Mouse (Mus musculus): ENCODE data around the gene Wdfy4. TPM values are rescaled to one million over a fixed set of nuclear protein-coding genes. Genes with fewer than 3 reads are reported as not detected.

Wdfy4 gene
- polyA plus RNA-seq, 1 experiment from 2014 or later = 0.10 TPM

GRCm38 (mm10) chr14:33067676-33068075 lies 117.6 kb downstream of the Wdfy4 start:
- Histone ChIP-seq H3K4me3 (no peak overlapping the region), H3K9me3 (no peaks in the 10 kb centered on the region), H3K27me3 (no peaks in the 10 kb centered on the region), H3K4me1 (replicated peaks) (no peaks in the 10 kb centered on the region), H3K4me2 (no peak overlapping the region), H3K27ac (replicated peaks) (no peak overlapping the region), H3K36me3 (no peaks in the 10 kb centered on the region), H3K9ac (no peak overlapping the region)
- WGBS = 48% methylated on average over 9 of the region's 9 CpGs
- ATAC-seq (ENCODE audit: low FRiP score, low read depth) = peak; percentile 59; the same call in 1 of the 2 replicates

GRCm38 (mm10) chr14:33062996-33063395 lies 122.3 kb downstream of the Wdfy4 start:
- Histone ChIP-seq H3K27ac (replicated peaks) (no peak overlapping the region), H3K4me2 (no peak overlapping the region), H3K27me3 (no peaks in the 10 kb centered on the region), H3K4me3 (no peak overlapping the region), H3K9ac (no peak overlapping the region), H3K4me1 (replicated peaks) (no peaks in the 10 kb centered on the region), H3K9me3 (no peaks in the 10 kb centered on the region), H3K36me3 (no peaks in the 10 kb centered on the region)
- 42% methylated on average over 5 of the region's 5 CpGs for WGBS
- ATAC-seq (ENCODE audit: low FRiP score, low read depth) = no peak

- 87% methylated on average over 7 of the region's 7 CpGs for WGBS
- H3K36me3 ChIP-seq = no peaks in the 10 kb centered on the region
- H3K4me2 ChIP-seq = no peak overlapping the region
- no peak for ATAC-seq (ENCODE audit: low FRiP score, low read depth)
- no peak overlapping the region for H3K27ac ChIP-seq (replicated peaks)
- no peaks in the 10 kb centered on the region for H3K9me3 ChIP-seq
- peaks cover 1% of the 10 kb centered on the region; the same call in 1 of the 2 replicates for H3K4me1 ChIP-seq (replicated peaks)
- no peak overlapping the region for H3K4me3 ChIP-seq
- H3K27me3 ChIP-seq = no peaks in the 10 kb centered on the region
- H3K9ac ChIP-seq = no peak overlapping the region
Observed at GRCm38 (mm10) chr14:33058881-33059660, 126.2 kb downstream of the Wdfy4 start.

GRCm38 (mm10) chr14:33053441-33053840 lies 131.9 kb downstream of the Wdfy4 start:
- Histone ChIP-seq H3K9me3 (no peaks in the 10 kb centered on the region), H3K4me3 (no peak overlapping the region), H3K36me3 (no peaks in the 10 kb centered on the region), H3K4me1 (replicated peaks) (peaks cover 8% of the 10 kb centered on the region; the same call in 1 of the 2 replicates), H3K27me3 (no peaks in the 10 kb centered on the region), H3K27ac (replicated peaks) (no peak overlapping the region), H3K9ac (no peak overlapping the region), H3K4me2 (no peak overlapping the region)
- WGBS = 35% methylated on average over 8 of the region's 8 CpGs
- ATAC-seq (ENCODE audit: low FRiP score, low read depth) = no peak

GRCm38 (mm10) chr14:33045217-33045616 lies 140.1 kb downstream of the Wdfy4 start:
- Histone ChIP-seq H3K27ac (replicated peaks) (no peak overlapping the region), H3K36me3 (no peaks in the 10 kb centered on the region), H3K4me1 (replicated peaks) (no peaks in the 10 kb centered on the region), H3K9ac (no peak overlapping the region), H3K4me2 (no peak overlapping the region), H3K27me3 (no peaks in the 10 kb centered on the region), H3K9me3 (no peaks in the 10 kb centered on the region), H3K4me3 (no peak overlapping the region)
- WGBS = 90% methylated on average over 3 of the region's 3 CpGs
- no peak for ATAC-seq (ENCODE audit: low FRiP score, low read depth)

GRCm38 (mm10) chr14:33036811-33037210 lies 148.5 kb downstream of the Wdfy4 start:
- no peaks in the 10 kb centered on the region for H3K36me3 ChIP-seq
- no peaks in the 10 kb centered on the region for H3K4me1 ChIP-seq (replicated peaks)
- 35% methylated on average over 3 of the region's 3 CpGs for WGBS
- no peaks in the 10 kb centered on the region for H3K9me3 ChIP-seq
- ATAC-seq (ENCODE audit: low FRiP score, low read depth) = no peak
- H3K4me2 ChIP-seq = no peak overlapping the region
- H3K9ac ChIP-seq = no peak overlapping the region
- H3K27me3 ChIP-seq = no peaks in the 10 kb centered on the region
- H3K4me3 ChIP-seq = no peak overlapping the region
- no peak overlapping the region for H3K27ac ChIP-seq (replicated peaks)

- H3K4me1 ChIP-seq (replicated peaks) = no peaks in the 10 kb centered on the region
- no peak overlapping the region for H3K27ac ChIP-seq (replicated peaks)
- H3K9ac ChIP-seq = no peak overlapping the region
- no peak overlapping the region for H3K4me3 ChIP-seq
- H3K4me2 ChIP-seq = no peak overlapping the region
- H3K9me3 ChIP-seq = no peaks in the 10 kb centered on the region
- no peak for ATAC-seq (ENCODE audit: low FRiP score, low read depth)
- H3K36me3 ChIP-seq = no peaks in the 10 kb centered on the region
- H3K27me3 ChIP-seq = no peaks in the 10 kb centered on the region
- 50% methylated on average over 5 of the region's 5 CpGs for WGBS
Observed at GRCm38 (mm10) chr14:33035386-33035785, 149.9 kb downstream of the Wdfy4 start.

GRCm38 (mm10) chr14:33033424-33033823 lies 151.9 kb downstream of the Wdfy4 start:
- Histone ChIP-seq H3K27me3 (no peaks in the 10 kb centered on the region), H3K4me3 (no peak overlapping the region), H3K27ac (replicated peaks) (no peak overlapping the region), H3K9me3 (no peaks in the 10 kb centered on the region), H3K4me1 (replicated peaks) (no peaks in the 10 kb centered on the region), H3K4me2 (no peak overlapping the region), H3K36me3 (no peaks in the 10 kb centered on the region), H3K9ac (no peak overlapping the region)
- 44% methylated on average over 6 of the region's 6 CpGs for WGBS
- ATAC-seq (ENCODE audit: low FRiP score, low read depth) = 0 out of 2 replicates have a peak, but pooled peaks have one; percentile 38

GRCm38 (mm10) chr14:33030849-33031248 lies 154.5 kb downstream of the Wdfy4 start:
- WGBS = 82% methylated on average over 3 of the region's 3 CpGs
- Histone ChIP-seq H3K36me3 (no peaks in the 10 kb centered on the region), H3K9me3 (no peaks in the 10 kb centered on the region), H3K27me3 (no peaks in the 10 kb centered on the region), H3K4me3 (no peak overlapping the region), H3K4me1 (replicated peaks) (no peaks in the 10 kb centered on the region), H3K9ac (no peak overlapping the region), H3K4me2 (no peak overlapping the region), H3K27ac (replicated peaks) (no peak overlapping the region)
- ATAC-seq (ENCODE audit: low FRiP score, low read depth) = no peak

- no peak for ATAC-seq (ENCODE audit: low FRiP score, low read depth)
- no peak overlapping the region for H3K4me2 ChIP-seq
- no peaks in the 10 kb centered on the region for H3K4me1 ChIP-seq (replicated peaks)
- no peak overlapping the region for H3K27ac ChIP-seq (replicated peaks)
- no peak overlapping the region for H3K9ac ChIP-seq
- no peak overlapping the region for H3K4me3 ChIP-seq
- H3K9me3 ChIP-seq = no peaks in the 10 kb centered on the region
- 71% methylated on average over 5 of the region's 5 CpGs for WGBS
- H3K36me3 ChIP-seq = no peaks in the 10 kb centered on the region
- H3K27me3 ChIP-seq = no peaks in the 10 kb centered on the region
Observed at GRCm38 (mm10) chr14:33019606-33020005, 165.7 kb downstream of the Wdfy4 start.

GRCm38 (mm10) chr14:33019050-33019449 lies 166.3 kb downstream of the Wdfy4 start:
- no peak overlapping the region for H3K4me2 ChIP-seq
- H3K4me1 ChIP-seq (replicated peaks) = no peaks in the 10 kb centered on the region
- H3K27me3 ChIP-seq = no peaks in the 10 kb centered on the region
- H3K9ac ChIP-seq = no peak overlapping the region
- H3K9me3 ChIP-seq = no peaks in the 10 kb centered on the region
- no peak overlapping the region for H3K4me3 ChIP-seq
- WGBS = 85% methylated on average over 3 of the region's 3 CpGs
- no peaks in the 10 kb centered on the region for H3K36me3 ChIP-seq
- no peak for ATAC-seq (ENCODE audit: low FRiP score, low read depth)
- H3K27ac ChIP-seq (replicated peaks) = no peak overlapping the region

- Histone ChIP-seq H3K4me3 (no peak overlapping the region), H3K27me3 (no peaks in the 10 kb centered on the region), H3K27ac (replicated peaks) (no peak overlapping the region), H3K36me3 (no peaks in the 10 kb centered on the region), H3K9ac (no peak overlapping the region), H3K4me2 (no peak overlapping the region), H3K4me1 (replicated peaks) (no peaks in the 10 kb centered on the region), H3K9me3 (no peaks in the 10 kb centered on the region)
- WGBS = 100% methylated on average over 1 of the region's 1 CpGs
- ATAC-seq (ENCODE audit: low FRiP score, low read depth) = no peak
Observed at GRCm38 (mm10) chr14:33007638-33008037, 177.7 kb downstream of the Wdfy4 start.

GRCm38 (mm10) chr14:33005114-33005513 lies 180.2 kb downstream of the Wdfy4 start:
- WGBS = 100% methylated on average over 1 of the region's 1 CpGs
- no peak for ATAC-seq (ENCODE audit: low FRiP score, low read depth)
- no peaks in the 10 kb centered on the region for H3K36me3 ChIP-seq
- no peaks in the 10 kb centered on the region for H3K9me3 ChIP-seq
- no peak overlapping the region for H3K9ac ChIP-seq
- no peak overlapping the region for H3K27ac ChIP-seq (replicated peaks)
- H3K4me2 ChIP-seq = no peak overlapping the region
- peaks cover 6% of the 10 kb centered on the region for H3K4me1 ChIP-seq (replicated peaks)
- H3K27me3 ChIP-seq = no peaks in the 10 kb centered on the region
- no peak overlapping the region for H3K4me3 ChIP-seq
